Mouse (Mus musculus): ENCODE measurements at regions not wholly inside any gene's neighbourhood (a gene's known extent, or its start where the extent isn't known, plus 50 kb on each side); places are given as distances from the start of the nearest gene placed in this dataset.

GRCm38 (mm10) chr10:43718768-43719167 is 140.7 kb downstream of the Cd24a start:
- DNase-seq (ENCODE audit: low spot score in 2 of 2) = no peak

- no peak for DNase-seq (ENCODE audit: low spot score in 2 of 2)
Measured at GRCm38 (mm10) chr10:43721356-43721755, 143.3 kb downstream of the Cd24a start.

- DNase-seq (ENCODE audit: low spot score in 2 of 2) = no peak
Measured at GRCm38 (mm10) chr10:43722164-43722563, 144.1 kb downstream of the Cd24a start.

- no peak for DNase-seq (ENCODE audit: low spot score in 2 of 2)
Measured at GRCm38 (mm10) chr10:43722711-43723614, 144.9 kb downstream of the Cd24a start.

- no peak for DNase-seq (ENCODE audit: low spot score in 2 of 2)
Measured at GRCm38 (mm10) chr10:43723615-43723937, 145.5 kb downstream of the Cd24a start.

GRCm38 (mm10) chr10:43727746-43728145 is 149.7 kb downstream of the Cd24a start:
- DNase-seq (ENCODE audit: low spot score in 2 of 2) = no peak

- no peak for DNase-seq (ENCODE audit: low spot score in 2 of 2)
Measured at GRCm38 (mm10) chr10:43729184-43729583, 151.1 kb downstream of the Cd24a start.

- DNase-seq (ENCODE audit: low spot score in 2 of 2) = no peak
Measured at GRCm38 (mm10) chr10:43733618-43734415, 155.7 kb downstream of the Cd24a start.

- DNase-seq (ENCODE audit: low spot score in 2 of 2) = no peak
Measured at GRCm38 (mm10) chr10:43739181-43739580, 161.1 kb downstream of the Cd24a start.

GRCm38 (mm10) chr10:43739718-43740117 is 161.6 kb downstream of the Cd24a start:
- no peak for DNase-seq (ENCODE audit: low spot score in 2 of 2)

- DNase-seq (ENCODE audit: low spot score in 2 of 2) = peak in 1 of 2 experiments; percentile 12
Measured at GRCm38 (mm10) chr10:43740204-43740865, 161.2 kb downstream of the Qrsl1 start.

- DNase-seq (ENCODE audit: low spot score in 2 of 2) = no peak
Measured at GRCm38 (mm10) chr10:43741361-43742084, 160.0 kb downstream of the Qrsl1 start.

GRCm38 (mm10) chr10:43742085-43743054 is 159.2 kb downstream of the Qrsl1 start:
- no peak for DNase-seq (ENCODE audit: low spot score in 2 of 2)

- no peak for DNase-seq (ENCODE audit: low spot score in 2 of 2)
Measured at GRCm38 (mm10) chr10:43743188-43744120, 158.1 kb downstream of the Qrsl1 start.

GRCm38 (mm10) chr10:43745931-43746630 is 155.5 kb downstream of the Qrsl1 start:
- no peak for DNase-seq (ENCODE audit: low spot score in 2 of 2)

- DNase-seq (ENCODE audit: low spot score in 2 of 2) = no peak
Measured at GRCm38 (mm10) chr10:43746631-43747001, 154.9 kb downstream of the Qrsl1 start.

- DNase-seq (ENCODE audit: low spot score in 2 of 2) = no peak
Measured at GRCm38 (mm10) chr10:43747541-43747940, 154.0 kb downstream of the Qrsl1 start.

GRCm38 (mm10) chr10:43748300-43748699 is 153.2 kb downstream of the Qrsl1 start:
- DNase-seq (ENCODE audit: low spot score in 2 of 2) = no peak

Data from cerebellum, postnatal 4 days (tissue).